Mouse (Mus musculus) C2C12 (cell line): ENCODE measurements at regions not wholly inside any gene's neighbourhood (a gene's known extent, or its start where the extent isn't known, plus 50 kb on each side); places are given as distances from the start of the nearest gene placed in this dataset.

Experiments
- H3K27me3 ChIP-seq: one replicate; pipeline ENCODE4 v1.6.1; 2011; ENCODE audit not compliant: control insufficient read depth, insufficient read depth, insufficient read length
- H3K36me3 ChIP-seq: one replicate; pipeline ENCODE4 v1.6.1; 2011; ENCODE audit not compliant: control insufficient read depth, insufficient read depth
- H3K4me3 ChIP-seq: one replicate; pipeline ENCODE4 v1.5.1; 2011; ENCODE audit warnings: mild to moderate bottlenecking, control low read depth; ENCODE audit not compliant: poor library complexity, insufficient read depth, severe bottlenecking
- H3K79me2 ChIP-seq: one replicate; pipeline ENCODE4 v1.6.1; 2011; ENCODE audit not compliant: control insufficient read depth, insufficient read depth
- H3K79me3 ChIP-seq: one replicate; pipeline ENCODE4 v1.6.1; 2011; ENCODE audit warnings: low read depth, control low read depth
- H3ac ChIP-seq: one replicate; pipeline ENCODE3; 2011; ENCODE audit warnings: low read depth; ENCODE audit not compliant: control insufficient read depth, insufficient read length
- CEBPB ChIP-seq: IDR thresholded peaks from one replicate; pipeline ENCODE4 v1.6.1; 2011; ENCODE audit warnings: low read depth, mild to moderate bottlenecking, control low read depth, moderate library complexity
- CTCF ChIP-seq: IDR thresholded peaks from one replicate; pipeline ENCODE4 v1.5.1; 2011; ENCODE audit not compliant: control insufficient read depth, insufficient read depth, insufficient read length
- FOSL1 ChIP-seq: IDR thresholded peaks from one replicate; pipeline ENCODE4 v1.8.0; 2011; ENCODE audit warnings: mild to moderate bottlenecking, low read length; ENCODE audit not compliant: poor library complexity, insufficient read depth, severe bottlenecking
- MAX ChIP-seq: IDR thresholded peaks from one replicate; pipeline ENCODE4 v1.6.1; 2011; ENCODE audit warnings: mild to moderate bottlenecking, control low read depth
- MYOD1 ChIP-seq: IDR thresholded peaks from one replicate; pipeline ENCODE4 v1.6.1; 2011; ENCODE audit warnings: low read depth; ENCODE audit not compliant: control insufficient read depth, insufficient read length
- MYOG ChIP-seq: IDR thresholded peaks from one replicate; pipeline ENCODE4 v1.6.1; 2011; ENCODE audit not compliant: control insufficient read depth, insufficient read length; ENCODE audit errors: extremely low read depth
- USF1 ChIP-seq: IDR thresholded peaks from one replicate; pipeline ENCODE4 v1.6.1; 2011; ENCODE audit warnings: low read depth, mild to moderate bottlenecking, control low read depth, moderate library complexity

DNA sequence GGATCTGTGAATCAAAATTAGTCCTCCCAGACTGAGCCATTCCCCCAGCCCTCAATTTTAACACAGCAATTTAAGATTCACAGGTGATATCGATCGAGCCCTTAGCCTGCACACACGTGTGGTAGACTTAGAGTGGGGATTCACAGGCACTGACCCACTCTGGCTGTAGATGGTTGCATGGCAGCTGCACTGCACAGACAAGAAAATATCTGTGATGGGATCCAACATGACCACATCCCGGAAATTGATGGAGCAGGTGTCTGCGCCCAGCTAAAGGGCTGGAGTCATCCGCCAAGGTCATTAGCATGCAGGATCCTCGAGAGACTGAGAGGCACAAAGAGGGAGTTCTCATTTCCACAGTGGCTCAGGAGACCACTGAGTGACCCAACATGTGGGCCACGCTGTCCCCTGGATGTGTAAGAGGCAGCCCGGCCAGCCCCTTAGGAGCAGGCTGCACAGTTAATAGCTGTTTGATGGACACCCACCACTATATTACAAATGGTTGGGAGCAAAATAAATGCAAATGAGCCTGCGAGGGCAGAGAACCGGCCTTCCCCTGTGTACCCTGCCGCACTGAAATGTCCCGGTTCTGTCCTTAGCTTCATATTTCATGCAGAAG is 221.4 kb upstream of the Kazn start:
- TF ChIP-seq MAX (no peak), CTCF (no peak), MYOD1 (no peak), USF1 (no peak)
- Histone ChIP-seq H3K4me3 (no peak overlapping the region), H3K36me3 (no peaks in the 10 kb centered on the region), H3K27me3 (no peaks in the 10 kb centered on the region), H3ac (no peak overlapping the region), H3K79me3 (no peaks in the 10 kb centered on the region), H3K79me2 (no peaks in the 10 kb centered on the region)

DNA sequence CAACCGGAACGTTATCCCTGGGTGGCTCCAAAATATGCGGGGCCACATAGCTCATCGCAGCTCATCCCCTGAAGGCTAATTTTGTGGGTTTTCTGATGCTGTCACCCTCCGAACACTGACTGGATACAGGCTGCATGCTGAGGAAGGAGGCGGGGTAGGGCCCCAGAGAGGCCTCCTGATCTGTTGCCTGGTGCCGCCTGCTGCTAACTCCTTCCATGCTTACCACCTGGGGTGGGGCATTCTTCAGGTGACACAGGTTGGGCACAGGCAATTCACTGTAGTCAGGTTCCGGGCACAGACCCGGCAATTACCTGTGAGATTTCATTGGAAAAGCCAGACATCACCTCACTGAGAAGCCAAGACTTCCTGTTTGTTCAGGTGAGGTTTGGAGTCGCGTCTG is 213.4 kb upstream of the Kazn start:
- H3K36me3 ChIP-seq, result no peaks in the 10 kb centered on the region
- no peak for TF ChIP-seq CEBPB
- TF ChIP-seq MYOG, result no peak
- TF ChIP-seq CTCF, result no peak
- TF ChIP-seq FOSL1, result no peak
- TF ChIP-seq MYOD1, result no peak
- TF ChIP-seq MAX, result no peak
- TF ChIP-seq USF1, result no peak
- H3K4me3 ChIP-seq, result no peak overlapping the region
- no peaks in the 10 kb centered on the region for H3K27me3 ChIP-seq
- no peaks in the 10 kb centered on the region for H3K79me3 ChIP-seq
- H3K79me2 ChIP-seq, result no peaks in the 10 kb centered on the region
- no peak overlapping the region for H3ac ChIP-seq

DNA sequence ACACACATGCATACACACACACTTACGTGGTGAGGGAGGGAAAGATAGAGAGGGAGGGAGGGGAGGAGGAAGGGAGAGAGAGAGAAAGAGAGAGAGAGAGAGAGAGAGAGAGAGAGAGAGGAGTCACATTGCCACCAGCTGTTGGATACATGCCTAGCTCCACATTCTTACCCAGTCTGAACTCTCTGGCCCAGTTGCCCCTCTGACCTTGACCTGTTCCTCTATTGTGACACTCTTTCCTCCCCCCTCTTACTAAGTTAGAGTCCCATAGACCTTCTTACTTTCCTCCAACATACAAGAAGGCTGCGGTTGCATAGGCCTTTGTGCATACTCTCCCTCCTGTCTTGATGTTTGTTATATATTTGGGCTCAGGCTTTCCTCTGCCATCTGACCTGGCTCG is 211.7 kb upstream of the Kazn start:
- no peaks in the 10 kb centered on the region for H3K79me3 ChIP-seq
- H3K27me3 ChIP-seq, result no peaks in the 10 kb centered on the region
- no peaks in the 10 kb centered on the region for H3K79me2 ChIP-seq
- H3K36me3 ChIP-seq, result no peaks in the 10 kb centered on the region
- H3ac ChIP-seq, result no peak overlapping the region
- H3K4me3 ChIP-seq, result no peak overlapping the region
- TF ChIP-seq MAX (no peak), MYOG (no peak), CTCF (no peak), CEBPB (no peak), FOSL1 (no peak), MYOD1 (no peak)

DNA sequence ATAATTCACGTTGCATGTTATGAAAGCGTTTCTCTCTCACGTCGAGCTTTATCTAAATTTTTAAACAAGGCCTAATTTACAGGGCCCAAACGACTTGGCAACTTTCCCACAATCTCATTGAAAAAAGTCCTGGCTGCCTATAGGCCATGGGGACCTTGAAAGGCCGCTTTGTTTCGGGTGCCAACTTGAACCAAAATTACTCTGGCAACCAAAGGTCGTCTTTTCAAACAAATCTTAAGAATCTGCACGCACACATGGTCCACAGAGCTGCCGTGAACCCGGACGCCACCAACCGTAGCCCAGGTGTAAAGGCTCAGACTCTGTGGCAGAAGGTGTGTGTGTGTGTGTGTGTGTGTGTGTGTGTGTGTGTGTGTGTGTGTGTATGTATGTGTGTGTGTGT is 210.5 kb upstream of the Kazn start:
- Histone ChIP-seq H3ac (no peak overlapping the region), H3K79me2 (no peaks in the 10 kb centered on the region), H3K4me3 (no peak overlapping the region), H3K36me3 (no peaks in the 10 kb centered on the region), H3K27me3 (no peaks in the 10 kb centered on the region), H3K79me3 (no peaks in the 10 kb centered on the region)
- TF ChIP-seq FOSL1, result no peak
- TF ChIP-seq USF1, result no peak
- TF ChIP-seq MYOD1, result no peak
- no peak for TF ChIP-seq MAX
- no peak for TF ChIP-seq CTCF
- TF ChIP-seq MYOG, result no peak
- no peak for TF ChIP-seq CEBPB

DNA sequence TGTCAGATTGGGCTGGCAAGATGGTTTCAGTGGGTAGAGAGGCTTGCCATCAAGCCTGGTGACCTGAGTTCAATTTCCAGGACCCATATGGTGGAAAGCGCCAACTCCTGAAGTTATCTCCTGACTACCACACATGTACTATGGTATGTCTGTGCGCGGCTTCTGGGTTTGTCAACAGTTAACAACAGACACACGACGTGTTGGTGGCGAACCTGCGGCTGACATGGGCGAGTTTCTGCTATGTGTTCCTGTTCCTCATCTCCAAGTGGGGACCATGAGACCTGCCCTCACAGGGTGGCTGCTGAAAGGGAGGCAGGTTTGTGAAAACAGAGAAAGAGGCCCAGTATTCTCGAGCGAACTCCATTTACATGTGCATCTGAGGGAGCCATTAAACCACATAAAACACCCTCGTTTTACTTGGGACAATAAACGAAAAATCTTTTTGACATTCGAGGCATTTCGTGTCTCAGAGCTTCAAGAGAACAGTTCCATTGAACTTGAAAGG is 210.0 kb upstream of the Kazn start:
- no peak overlapping the region for H3K4me3 ChIP-seq
- no peaks in the 10 kb centered on the region for H3K79me3 ChIP-seq
- H3K27me3 ChIP-seq, result no peaks in the 10 kb centered on the region
- no peak for TF ChIP-seq CTCF
- no peak for TF ChIP-seq MYOG
- no peak for TF ChIP-seq MAX
- TF ChIP-seq MYOD1, result no peak
- TF ChIP-seq CEBPB, result no peak
- H3ac ChIP-seq, result no peak overlapping the region
- H3K36me3 ChIP-seq, result no peaks in the 10 kb centered on the region
- H3K79me2 ChIP-seq, result no peaks in the 10 kb centered on the region

DNA sequence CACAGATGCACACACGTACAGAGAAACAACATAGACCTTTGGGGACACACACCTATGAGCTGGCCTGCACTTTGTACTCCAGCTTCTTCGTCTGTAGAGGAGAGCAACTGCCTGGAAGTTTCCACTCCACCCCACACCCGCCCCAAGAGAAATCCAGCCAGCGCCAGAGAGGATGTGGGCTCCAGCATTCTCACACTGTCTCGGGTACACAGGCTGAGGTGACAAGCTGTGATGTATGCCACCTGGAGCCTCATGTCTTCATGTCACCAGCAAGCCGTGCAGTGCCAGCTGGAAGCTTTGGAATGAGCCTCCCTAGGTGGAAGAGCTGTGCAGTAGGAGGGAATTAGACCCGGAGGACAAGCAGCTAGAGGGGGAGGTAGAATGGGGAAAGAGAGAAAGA is 208.3 kb upstream of the Kazn start:
- Histone ChIP-seq H3ac (no peak overlapping the region), H3K79me2 (no peaks in the 10 kb centered on the region), H3K36me3 (no peaks in the 10 kb centered on the region), H3K27me3 (no peaks in the 10 kb centered on the region), H3K4me3 (no peak overlapping the region), H3K79me3 (no peaks in the 10 kb centered on the region)
- no peak for TF ChIP-seq MYOD1
- TF ChIP-seq USF1, result no peak
- TF ChIP-seq MYOG, result no peak
- TF ChIP-seq CEBPB, result no peak
